Mouse (Mus musculus) testis, adult 2 months (tissue): ENCODE data around the gene Cntn5.

Experiments used
- CTCF ChIP-seq: fragments of 200-500 bp; IDR thresholded peaks from 2 replicates; pipeline ENCODE4 v1.5.1; 2012; ENCODE audit warnings: low read depth, mild to moderate bottlenecking, inconsistent platforms, low read length, moderate library complexity; ENCODE audit not compliant: control insufficient read depth, insufficient read depth, insufficient replicate concordance
- POLR2A ChIP-seq: fragments of 200-500 bp; IDR thresholded peaks from 2 replicates; pipeline ENCODE4 v1.6.1; 2012; ENCODE audit warnings: low read depth, mild to moderate bottlenecking, inconsistent platforms, low read length, moderate library complexity; ENCODE audit not compliant: control insufficient read depth

DNA sequence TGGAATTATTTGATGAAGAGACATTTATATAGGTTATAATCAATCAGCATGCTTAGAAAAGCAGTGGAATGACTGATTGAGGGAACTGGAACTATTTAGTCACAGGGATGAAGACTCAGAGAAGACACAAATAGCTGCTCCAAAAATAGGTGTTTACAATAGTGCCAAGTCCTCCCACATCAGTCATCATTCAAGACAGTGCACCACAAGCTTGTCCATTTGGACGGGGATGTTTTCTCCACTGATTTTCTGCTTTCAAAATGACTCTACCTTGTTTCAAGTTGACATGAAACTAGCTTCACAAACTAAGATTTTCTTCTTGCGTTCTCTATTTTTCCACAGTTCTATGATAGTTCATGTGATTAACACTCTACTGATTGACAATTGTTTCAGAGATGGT, 172.7 kb downstream of the Cntn5 start:
- TF ChIP-seq CTCF (no peak), POLR2A (no peak)
